Mouse (Mus musculus) retina, postnatal 7 days (tissue): ENCODE measurements around the gene Arrdc5.

Source experiments
- DNase-seq: peaks from one replicate; pipeline ENCODE4 v3.0.0-alpha.2; 2012; ENCODE audit warnings: low read depth, low spot score

Gene Arrdc5

DNA sequence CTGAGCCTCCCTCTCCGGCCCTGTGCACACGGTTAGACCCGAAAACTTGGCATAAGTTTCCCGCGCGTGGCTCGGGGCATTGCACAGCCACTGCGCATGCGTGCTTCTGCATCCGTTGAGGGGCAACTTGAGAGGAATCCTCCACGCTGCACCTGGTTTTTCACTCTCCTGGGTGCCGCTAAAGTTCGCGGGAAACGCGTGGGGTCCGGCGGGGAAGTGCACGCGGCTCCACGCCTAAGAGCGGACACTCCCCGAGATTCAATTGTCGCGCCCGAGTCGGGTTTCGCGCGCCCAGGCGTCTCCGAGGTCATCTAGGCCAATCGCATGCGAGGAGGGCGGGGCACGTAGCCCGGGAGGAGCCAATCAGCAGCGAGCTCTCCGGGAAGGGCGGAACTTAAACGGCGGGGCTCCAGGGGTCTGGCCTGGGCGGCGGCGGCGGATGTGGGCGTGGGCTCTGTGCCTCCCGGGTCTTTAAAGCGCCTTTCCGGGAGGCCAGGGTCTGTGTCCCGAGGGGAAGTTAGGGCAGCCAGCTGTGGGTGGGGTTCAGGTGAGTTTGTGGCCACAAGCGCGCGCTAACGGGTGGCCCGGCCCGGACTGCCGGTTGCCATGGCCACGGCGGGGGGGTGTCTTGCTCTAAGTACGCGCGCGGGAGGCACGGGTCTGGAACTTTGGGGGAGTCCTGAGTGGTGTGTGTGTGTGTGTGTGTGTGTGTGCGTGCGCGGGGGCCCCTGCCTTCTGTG, 3.9 kb upstream of the Arrdc5 start:
- peak; percentile 93 for DNase-seq

DNA sequence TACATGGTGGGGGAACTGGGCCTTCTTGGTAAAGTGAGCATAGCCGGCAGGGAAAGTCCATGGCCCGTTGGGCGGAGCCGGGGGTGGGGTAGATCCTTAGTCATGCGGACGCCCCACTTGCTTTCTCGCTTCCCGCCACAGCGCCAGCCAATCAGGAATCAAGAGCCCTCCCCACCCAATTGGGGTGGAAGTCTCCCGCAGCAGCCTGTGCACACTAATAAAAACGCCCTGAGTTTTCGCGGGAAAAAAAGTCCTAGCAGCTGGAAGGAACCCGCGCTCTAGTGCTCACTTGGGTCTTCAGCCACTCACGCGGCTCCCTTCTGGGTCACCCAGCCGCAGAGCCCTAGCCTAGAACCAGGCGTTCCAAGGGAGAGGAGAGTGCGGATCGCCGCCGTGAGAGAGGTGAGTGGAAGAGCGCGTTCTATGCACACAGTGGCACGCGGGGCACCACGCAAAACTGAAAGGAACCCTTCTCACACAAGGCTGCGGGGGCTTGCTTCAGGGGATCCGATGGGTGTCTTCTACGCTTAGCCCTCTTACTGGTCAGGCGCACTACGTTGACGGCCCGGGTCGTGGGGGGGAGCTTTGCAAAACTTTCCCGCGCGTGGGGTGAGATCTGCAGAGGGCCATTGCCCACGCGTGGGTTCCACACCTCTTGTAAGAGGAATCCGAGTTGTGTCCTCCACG, 3.2 kb upstream of the Arrdc5 start, which contains the start of gene Uhrf1:
Uhrf1 (plus strand) TSS at position 162 of the 687 bp plus-strand sequence.
- no peak for DNase-seq

DNA sequence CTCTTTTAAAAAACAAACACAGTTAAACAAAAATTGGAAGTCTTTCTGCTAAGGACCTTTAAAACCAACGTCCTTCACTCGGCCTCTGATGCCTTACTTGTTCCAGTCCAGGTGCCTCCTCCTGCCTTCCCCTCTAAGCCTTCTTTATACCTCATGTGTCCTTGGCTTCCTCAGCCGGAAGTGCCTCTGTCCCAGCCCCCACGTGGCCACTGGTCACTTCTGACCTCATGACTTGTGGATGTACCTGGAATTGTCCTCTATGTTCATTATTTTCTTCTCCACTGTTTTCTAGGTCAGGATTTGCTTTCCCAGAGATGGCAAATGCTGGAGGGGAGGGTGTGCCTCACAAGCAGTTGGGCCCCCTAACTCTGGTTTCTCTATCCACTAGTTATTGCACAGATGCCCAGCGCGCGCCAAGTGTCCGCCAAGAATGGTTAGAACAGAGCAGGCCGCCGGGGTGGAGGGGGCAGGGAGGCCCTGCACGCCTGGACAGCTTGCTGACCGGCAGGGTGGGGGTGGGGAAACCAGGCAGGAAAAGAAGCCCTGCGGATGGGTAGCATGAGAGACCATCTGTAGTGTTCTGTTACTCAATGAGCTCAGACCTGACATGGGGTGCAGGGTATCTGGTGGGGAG, 2.4 kb upstream of the Arrdc5 start:
- DNase-seq = no peak

DNA sequence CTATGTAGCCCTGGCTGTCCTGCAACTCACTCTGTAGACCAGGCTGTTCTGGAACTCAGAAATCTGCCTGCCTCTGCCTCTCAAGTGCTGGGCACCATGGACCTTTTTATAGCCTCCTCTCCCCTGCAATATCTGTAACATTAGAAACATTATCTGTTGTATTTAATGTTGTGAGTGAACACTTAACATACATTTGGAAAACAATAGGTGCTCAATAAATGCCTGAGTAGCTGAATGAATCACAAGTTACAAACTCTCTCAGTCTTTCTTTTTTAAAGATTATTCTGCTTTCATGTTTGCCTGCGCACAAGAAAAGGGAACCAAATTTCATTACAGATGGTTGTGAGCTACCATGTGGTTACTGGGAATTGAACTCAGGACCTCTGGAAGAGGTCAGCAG, 1.8 kb downstream of the Arrdc5 start:
- no peak for DNase-seq

DNA sequence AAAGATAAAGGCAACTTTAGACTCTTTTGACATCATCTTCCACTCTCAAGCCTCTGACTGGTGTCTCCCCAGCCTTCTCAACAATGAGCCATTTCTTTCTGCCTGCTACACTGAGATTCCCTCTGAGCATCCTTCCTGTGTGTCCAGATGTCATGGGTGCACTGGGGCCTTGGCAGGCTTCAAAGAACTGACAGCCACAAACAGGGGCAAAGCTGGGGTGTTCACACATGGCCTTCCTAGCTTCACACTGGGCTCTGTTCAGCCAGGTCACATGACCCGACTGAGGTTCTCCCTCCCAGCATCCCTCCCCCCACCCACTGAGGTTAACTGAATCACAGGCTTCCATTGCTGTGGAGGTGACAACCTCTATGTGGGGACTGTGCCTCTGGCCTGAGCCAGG, 3.9 kb downstream of the Arrdc5 start:
- no peak for DNase-seq

DNA sequence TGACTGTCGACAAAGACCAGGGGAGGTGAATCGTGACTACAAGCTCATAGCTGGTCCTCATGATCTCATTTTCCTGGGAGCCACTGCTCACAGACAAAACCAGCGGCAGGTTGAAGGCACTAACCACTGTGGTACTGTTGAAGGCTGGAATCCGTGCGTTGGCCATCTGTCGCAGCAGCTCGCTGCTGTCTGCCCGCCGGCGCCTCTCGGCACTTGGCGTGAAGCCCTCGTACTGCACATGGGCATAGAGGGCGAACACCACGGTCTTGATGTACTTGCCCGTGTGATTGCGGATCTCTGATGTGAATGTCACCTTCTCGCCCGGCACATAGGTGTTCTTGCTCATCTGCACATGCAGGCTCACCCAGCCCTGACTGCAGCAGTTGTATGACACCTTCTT, 5.8 kb downstream of the Arrdc5 start:
- DNase-seq = no peak

DNA sequence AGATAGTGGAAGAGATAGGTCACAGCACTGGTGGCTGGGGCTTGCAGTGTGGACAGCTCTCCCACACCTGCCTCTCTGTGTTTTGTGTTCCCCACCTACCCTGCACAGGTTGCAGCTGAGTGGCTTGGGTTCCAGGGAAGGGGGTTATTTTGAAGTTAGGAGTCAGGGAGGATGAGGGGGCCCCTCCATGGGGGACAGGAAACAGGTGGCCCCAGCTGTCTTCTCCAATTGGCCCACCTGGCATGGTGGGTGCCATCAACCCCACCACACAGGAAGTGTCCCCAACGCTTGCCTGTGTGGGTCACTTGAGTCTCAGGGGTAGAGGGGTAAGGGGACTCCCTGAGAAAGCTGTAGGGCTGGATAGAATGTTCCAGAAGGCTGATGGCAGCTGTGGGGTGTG, 6.8 kb downstream of the Arrdc5 start:
- DNase-seq = no peak

DNA sequence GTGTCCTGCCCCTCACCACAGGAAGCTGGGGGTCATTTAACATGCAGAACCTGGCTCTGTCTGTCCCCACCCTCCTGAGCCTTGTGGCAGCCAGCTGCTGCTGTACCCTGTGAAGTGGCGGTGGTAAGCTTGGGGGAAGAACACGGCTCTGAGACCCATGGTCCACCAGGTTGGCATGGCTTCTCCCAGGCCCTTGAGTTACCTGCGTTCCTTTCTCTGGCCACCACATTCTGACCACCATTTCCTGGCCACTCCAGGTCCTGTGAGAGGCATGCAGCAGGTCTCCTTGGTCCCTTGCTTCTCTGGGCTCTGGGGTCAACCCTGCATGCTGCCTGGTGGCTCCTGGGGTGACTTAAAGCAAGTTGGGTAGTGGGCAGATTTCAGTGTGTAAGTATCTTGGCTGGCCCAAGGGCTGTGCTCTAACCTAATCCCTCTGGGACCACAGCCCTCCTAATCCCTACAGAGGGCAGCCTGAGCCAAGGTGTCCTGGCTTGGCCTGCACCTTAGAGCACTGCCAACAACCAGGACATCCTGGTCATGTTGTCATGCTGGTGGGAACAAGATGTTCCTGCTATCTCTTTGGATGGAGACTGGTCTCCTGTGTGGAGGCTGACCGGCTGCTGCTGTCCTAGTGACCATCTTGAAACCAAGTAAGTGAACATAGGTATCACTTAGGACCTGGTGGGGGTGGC, 7.4 kb downstream of the Arrdc5 start, which contains the start of gene Plin3:
Plin3 (minus strand) TSS at position 343 of the 692 bp plus-strand sequence.
- no peak for DNase-seq

DNA sequence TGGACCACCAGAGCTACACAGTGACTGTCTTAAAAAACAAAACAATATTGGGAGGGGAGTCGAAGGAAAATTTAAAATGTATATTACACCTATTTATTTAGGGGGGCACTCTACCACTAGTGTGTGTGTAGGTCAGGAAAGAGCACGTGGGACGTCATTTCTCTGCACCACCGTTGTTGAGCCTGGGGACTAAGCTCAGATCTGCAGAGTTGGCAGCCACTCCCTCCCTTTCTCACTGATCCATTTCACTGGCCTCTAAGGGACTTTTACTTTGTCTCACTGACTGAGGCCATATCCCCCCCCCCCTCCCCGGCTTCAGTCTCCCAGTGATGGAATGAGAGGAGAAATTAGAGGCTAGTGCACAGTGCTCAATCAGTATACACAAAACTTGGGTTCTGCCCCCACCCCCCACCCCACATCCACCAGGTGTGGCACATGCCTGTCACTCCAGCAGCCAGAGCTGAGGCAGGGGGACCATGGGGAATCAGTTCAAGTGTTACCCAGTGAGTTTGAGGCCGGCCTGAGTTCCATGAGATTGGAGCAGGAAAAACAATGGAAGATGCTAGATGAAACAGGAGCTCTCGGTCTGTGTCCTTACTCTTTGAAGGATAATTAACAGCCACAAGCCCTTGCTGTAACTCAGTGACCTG, 8.1 kb downstream of the Arrdc5 start:
- DNase-seq = no peak

DNA sequence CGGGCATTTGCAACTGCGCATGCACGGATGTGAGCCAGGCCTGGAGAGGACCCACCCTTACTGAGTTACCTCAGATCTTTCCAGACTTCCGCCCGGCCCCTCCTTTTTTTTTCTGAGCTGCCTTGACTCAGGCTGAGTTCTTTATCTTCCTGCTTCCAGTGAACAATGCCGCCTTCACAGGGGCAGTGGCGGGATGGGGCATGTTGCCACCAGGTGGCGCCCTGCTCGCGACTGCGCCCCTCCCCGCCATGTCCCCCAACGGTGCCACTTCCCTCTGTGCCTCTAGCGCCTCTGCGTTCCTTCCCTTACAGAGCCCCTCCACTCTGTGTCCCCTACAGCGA, 8.9 kb downstream of the Arrdc5 start:
- peak; percentile 39 for DNase-seq

DNA sequence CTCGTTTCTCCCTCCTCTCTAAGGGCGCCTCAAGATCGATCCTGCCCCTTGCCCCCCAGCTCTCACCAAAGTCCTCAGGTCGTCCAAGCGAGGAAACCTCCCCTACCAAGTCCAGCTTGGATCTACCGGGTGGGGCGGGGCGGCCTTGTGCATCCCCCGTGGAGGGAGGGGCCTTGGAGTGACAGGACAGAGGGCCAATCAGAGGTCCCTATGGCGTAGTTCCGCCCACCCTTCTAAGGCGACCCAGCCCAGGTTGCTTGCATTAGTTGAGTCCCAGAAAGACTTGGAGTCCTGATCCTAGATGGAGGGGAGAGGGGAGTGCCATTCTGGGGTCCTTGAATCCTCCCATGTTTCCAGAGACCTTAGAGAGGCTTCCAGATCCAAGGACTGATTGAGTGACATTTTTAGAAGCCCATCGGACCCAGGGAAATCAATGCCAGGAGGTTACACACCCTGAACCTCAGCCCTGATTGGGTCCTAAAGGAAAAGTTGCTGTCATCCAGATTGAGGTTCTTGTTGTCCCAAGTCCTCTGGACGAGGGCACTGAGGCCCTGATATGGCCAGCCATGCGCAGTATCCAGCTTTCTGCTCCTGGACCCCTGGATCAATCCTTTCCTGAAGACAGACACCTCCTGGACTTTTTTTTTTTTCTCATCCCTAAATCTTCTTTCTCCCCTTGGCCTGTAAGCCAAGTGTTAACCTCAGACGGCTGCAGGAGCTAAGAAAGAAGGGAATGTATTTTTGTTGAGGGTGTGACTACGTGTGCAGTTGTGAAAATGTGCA, 9.5 kb downstream of the Arrdc5 start:
- DNase-seq = no peak

DNA sequence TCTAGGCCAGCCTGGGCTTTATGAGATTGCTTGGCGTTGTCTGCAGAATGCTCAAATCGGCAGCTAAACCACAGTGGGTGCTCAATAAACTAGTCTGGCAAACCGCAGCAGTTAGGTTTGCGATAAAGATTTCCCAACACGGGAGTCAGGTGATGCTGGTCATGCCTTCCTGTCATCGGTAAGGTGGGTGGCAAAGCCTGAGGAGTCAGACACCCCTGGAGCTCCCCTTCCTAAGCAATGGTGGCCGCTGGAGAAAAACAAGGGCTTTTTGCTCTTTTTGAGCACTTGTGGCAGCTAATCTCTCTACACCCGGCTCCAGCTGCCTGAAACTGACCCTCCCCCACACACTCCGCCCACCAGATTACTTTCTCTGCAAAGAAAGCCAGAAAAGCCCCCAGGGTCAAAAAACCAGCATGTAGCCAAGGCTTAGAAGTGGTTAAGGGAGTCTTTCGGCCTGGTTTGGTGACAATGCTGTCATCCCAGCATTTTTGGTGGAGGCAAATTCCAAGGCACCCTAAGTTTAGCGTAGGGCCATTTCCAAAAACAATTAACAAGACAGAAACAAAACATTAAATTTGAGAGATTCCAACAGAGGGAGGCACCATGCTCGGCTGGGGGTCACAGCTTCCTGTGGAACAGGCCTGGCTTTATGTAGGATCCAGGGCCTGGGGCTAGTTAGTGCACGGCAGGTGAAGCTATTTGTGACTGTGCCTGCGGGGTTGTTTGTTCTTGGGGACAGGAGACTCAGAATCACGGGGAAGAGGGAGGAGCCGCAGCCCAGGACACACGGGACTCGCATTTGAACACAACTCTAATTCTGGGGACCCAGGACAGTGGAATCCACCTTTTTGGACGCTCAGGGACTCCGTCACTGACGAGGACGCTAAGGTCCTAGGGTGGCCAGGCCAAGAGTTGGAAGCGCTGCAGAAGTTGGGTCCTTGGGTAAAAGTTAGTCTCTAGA, 10.4 kb downstream of the Arrdc5 start:
- no peak for DNase-seq

DNA sequence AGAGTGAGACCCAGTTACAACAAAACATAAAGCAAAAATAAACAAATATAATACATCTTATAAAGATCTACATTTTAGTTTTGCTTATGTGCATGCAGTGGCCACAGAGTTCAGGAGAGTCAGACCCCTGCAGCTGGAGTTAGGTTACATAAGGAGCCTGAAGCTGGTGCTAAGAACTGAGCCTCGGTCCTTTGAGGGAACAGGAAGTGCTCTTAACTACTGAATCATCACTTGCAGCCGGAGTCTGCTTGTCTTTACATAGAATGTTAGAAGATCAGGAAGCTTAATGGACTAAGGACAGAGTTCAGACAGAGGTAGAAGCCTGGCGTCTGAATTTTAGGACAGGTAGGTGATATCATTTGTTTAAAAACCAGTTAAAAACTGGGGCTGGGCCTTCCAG, 11.2 kb downstream of the Arrdc5 start:
- no peak for DNase-seq

DNA sequence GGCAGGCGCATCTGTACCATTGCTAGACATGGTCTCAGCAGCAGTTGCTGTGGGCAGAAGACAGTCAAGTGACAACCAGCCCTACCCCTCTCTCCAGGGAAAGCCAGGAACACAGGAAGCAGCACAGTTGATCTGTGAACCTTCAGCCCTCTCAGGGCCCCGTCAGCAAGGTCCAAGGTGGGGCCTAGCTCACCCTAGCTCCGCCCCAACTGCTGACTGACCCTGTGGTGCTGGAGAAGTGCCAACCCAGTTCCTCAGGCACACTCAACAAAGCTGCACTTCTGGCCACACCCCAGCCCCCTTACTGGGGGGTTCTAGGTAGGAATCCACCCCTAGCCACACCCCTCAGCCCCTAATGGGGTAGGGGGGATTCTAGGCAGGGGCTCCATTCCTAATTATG, 12.3 kb downstream of the Arrdc5 start:
- DNase-seq = no peak

DNA sequence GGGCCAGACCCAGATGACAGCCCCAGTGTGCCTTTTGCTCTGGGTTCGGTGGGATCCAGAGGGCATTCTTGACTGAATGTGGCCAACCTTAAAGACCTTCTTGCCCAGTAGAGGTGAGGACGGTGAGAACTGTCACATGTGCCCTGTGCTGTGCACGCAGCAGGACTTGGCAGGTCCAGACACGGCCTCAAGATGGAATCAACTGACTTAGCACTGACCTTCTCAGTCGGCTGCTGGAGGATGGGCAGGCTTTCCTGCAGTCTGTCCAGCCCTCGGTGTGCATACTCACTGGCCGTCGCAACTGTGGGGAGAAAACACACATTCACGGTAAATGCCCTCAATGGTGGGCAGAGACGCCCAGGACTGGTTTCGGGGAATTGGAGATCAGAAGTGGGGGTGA, 14.1 kb downstream of the Arrdc5 start:
- DNase-seq = no peak

DNA sequence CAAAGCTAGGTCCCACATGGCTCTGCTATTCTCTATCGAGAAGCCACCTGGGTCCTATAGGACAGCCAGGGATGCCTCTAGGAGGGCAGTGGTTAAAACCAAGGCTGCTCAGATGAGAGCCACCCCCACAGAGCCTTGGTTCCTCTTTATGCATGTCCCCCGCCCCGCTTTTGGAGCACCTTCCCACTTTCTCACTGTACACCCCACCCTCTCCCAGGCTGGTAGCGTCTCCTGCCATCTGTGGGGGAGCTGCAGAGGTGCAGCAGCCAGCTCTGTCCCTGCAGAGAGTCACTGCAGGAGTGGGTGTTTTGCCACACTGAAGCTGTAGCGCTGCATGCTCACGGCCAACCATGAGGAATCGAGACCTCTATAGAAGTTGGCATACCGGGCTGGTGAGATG, 16.8 kb downstream of the Arrdc5 start:
- no peak for DNase-seq

DNA sequence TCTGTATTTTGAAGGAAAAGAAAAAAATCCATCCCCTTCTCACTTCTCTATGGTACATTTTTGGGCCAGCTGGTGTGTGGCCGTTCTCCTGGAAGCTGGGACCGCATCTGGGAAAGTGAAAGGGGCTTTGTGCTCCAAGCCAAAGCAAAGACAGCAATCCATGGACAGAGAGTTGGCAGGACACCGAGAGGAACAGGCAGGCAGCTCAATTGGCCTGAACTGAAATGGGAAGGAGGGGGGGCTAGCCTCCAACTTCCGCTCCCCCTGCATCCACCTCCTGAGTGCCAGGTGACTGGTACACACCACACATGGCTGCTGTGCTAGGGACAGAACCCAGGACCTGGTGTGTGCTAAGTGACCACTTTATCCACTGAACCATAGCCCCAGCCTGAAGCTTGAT, 17.3 kb downstream of the Arrdc5 start:
- no peak for DNase-seq

DNA sequence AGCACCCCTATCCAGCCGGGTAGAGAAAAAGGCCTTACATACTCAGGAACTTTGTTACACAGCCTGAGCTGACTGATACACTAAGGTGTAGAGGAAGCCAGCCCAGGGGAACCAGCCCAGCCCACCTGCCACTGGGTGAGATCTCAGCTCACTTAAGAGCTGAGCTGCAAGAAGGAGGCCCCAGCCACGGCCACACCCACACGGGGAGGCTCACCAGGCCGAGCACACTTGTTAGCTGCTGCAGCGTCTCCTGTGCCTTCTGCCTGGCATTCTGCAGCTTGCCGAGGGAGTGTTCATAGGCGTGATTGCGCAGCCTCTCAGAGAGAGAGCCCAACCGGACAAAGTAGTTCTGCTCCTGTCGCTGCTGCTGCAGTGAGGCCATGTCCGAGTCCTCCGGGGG, 18.9 kb downstream of the Arrdc5 start:
- no peak for DNase-seq

DNA sequence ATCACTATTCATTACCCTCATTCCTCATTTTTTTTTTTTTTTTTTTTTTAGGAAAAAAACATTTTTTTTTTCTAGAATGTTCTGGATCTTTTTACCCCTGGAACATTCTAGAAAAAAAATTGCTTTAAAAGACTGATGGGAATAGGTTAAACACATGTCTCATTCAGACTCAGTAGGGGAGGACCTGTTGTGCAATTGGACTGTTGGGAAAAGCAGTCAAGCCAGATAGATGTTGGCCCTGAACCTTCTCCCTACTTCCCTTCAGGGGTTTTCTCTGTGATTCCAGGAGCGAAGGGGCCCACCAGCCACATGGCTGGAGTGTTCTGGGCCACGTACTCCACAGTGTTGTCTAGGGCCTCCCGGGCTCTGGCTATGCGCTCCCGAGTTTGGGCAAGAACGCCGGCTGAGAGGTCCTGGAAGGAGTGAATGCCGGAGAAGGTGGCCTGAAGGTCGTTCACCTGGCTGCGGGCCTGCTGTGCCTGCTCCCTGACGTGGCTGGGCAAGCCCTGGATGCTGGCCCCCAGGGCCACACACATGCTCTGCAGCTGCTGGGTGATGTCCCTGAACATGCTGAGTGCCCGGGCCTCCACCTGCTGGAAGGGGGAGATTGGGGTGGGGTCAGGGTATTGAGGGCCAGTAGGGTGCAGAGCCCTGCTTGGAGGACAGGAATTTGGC, 20.5 kb downstream of the Arrdc5 start:
- DNase-seq = no peak
